Mouse (Mus musculus): ENCODE results near the gene Fos. TPM values are rescaled to one million over a fixed set of nuclear protein-coding genes. Genes with fewer than 3 reads are reported as not detected.
A peak's percentile ranks its signal among the peaks of the same experiment; 100 is the strongest.

Gene Fos
- total RNA-seq (2014; rRNA removed) (0.67 and 1.2 TPM in 2 replicates), polyA plus RNA-seq (2012; rRNA removed) (0.49 and 0.65 TPM in 2 replicates)

DNA sequence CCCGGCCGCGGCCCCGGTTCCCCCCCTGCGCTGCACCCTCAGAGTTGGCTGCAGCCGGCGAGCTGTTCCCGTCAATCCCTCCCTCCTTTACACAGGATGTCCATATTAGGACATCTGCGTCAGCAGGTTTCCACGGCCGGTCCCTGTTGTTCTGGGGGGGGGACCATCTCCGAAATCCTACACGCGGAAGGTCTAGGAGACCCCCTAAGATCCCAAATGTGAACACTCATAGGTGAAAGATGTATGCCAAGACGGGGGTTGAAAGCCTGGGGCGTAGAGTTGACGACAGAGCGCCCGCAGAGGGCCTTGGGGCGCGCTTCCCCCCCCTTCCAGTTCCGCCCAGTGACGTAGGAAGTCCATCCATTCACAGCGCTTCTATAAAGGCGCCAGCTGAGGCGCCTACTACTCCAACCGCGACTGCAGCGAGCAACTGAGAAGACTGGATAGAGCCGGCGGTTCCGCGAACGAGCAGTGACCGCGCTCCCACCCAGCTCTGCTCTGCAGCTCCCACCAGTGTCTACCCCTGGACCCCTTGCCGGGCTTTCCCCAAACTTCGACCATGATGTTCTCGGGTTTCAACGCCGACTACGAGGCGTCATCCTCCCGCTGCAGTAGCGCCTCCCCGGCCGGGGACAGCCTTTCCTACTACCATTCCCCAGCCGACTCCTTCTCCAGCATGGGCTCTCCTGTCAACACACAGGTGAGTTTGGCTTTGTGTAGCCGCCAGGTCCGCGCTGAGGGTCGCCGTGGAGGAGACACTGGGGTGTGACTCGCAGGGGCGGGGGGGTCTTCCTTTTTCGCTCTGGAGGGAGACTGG, at the start of gene Fos:
Fos (plus strand) TSS at position 410 of the 817 bp plus-strand sequence.
- no peaks in the 10 kb centered on the region for H3K36me3 ChIP-seq (ENCODE audit: control insufficient read depth, insufficient read depth, low read length)
- peak within 1 kb of the TSS; percentile 82 for H3K27ac ChIP-seq (replicated peaks; ENCODE audit: insufficient read depth, low read depth, low read length)
- 1% methylated on average over 56 of the region's 56 CpGs for WGBS
- peak; percentile 98 for TF ChIP-seq POLR2A (IDR thresholded peaks at IDR 0.05; ENCODE audit: extremely low read depth, insufficient read depth, low read length)
- no peak for TF ChIP-seq CTCF (IDR thresholded peaks at IDR 0.05; ENCODE audit: low read depth, low read length)
- H3K79me2 ChIP-seq (ENCODE audit: control insufficient read depth, insufficient read depth, low read length), result no peaks in the 10 kb centered on the region
- H3K27me3 ChIP-seq (ENCODE audit: control insufficient read depth, insufficient read depth, low read length), result no peaks in the 10 kb centered on the region
- peak within 1 kb of the TSS; percentile 76 for H3K9ac ChIP-seq (ENCODE audit: low read depth, low read length)
- DNase-seq (ENCODE audit: extremely low read depth, low read depth, low spot score), result peak; percentile 85
- H3K4me1 ChIP-seq (ENCODE audit: control insufficient read depth, insufficient read depth, low read length), result peaks cover 10% of the 10 kb centered on the region
- H3K4me3 ChIP-seq (ENCODE audit: insufficient read depth, low read depth, low read length), result peak within 1 kb of the TSS; percentile 66

DNA sequence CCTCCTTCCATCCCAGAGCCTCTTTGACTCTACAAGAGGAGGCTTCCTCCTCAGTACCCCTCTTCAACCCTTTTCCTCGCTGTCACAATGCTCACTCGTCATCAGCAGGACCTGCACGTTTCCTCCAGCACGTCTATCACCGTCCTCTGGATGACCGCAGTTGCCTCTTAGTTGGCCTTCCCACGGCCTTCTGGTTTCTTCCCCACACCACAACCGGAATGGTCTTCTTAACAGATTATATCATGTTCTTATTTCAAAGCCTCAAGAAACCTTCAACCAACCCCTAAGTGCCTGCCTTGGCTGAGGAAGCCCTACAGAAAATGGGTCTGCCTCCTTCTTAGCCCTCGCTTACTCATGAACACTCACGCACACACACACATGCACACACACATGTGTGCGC, 48.0 kb upstream of the Fos start:
- 93% methylated on average over 11 of the region's 11 CpGs for WGBS
- Histone ChIP-seq H3K36me3 (ENCODE audit: control insufficient read depth, insufficient read depth, low read length) (no peaks in the 10 kb centered on the region), H3K27ac (replicated peaks; ENCODE audit: insufficient read depth, low read depth, low read length) (no peak overlapping the region), H3K4me3 (ENCODE audit: insufficient read depth, low read depth, low read length) (no peak overlapping the region), H3K79me2 (ENCODE audit: control insufficient read depth, insufficient read depth, low read length) (no peaks in the 10 kb centered on the region), H3K4me1 (ENCODE audit: control insufficient read depth, insufficient read depth, low read length) (peaks cover 5% of the 10 kb centered on the region; the same call in 1 of the 2 replicates), H3K27me3 (ENCODE audit: control insufficient read depth, insufficient read depth, low read length) (no peaks in the 10 kb centered on the region), H3K9ac (ENCODE audit: low read depth, low read length) (no peak overlapping the region)
- TF ChIP-seq POLR2A (IDR thresholded peaks at IDR 0.05; ENCODE audit: extremely low read depth, insufficient read depth, low read length) (no peak), CTCF (IDR thresholded peaks at IDR 0.05; ENCODE audit: low read depth, low read length) (no peak)
- no peak for DNase-seq (ENCODE audit: extremely low read depth, low read depth, low spot score)

DNA sequence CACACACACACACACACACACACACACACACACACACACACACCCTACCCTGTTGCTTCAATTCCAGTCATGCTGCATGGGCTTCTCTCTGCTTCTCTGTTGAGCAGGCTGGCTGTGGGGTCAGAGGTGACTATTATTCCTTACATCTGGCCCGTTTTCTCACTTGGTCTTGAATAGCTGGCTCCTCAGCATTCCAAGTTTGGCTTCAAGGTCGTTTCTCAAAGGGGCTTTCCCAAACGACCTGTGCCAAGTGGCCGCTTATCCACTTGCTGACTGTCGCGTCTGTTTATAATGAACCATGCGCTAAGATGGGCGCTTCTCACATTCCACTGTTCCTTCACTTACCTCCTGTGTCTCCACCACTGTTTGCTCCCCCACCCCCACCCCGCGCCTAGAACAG, 47.6 kb upstream of the Fos start:
- no peak overlapping the region for H3K27ac ChIP-seq (replicated peaks; ENCODE audit: insufficient read depth, low read depth, low read length)
- DNase-seq (ENCODE audit: extremely low read depth, low read depth, low spot score), result no peak
- no peak overlapping the region for H3K9ac ChIP-seq (ENCODE audit: low read depth, low read length)
- 58% methylated on average over 10 of the region's 10 CpGs for WGBS
- H3K4me1 ChIP-seq (ENCODE audit: control insufficient read depth, insufficient read depth, low read length), result peaks cover 5% of the 10 kb centered on the region; the same call in 1 of the 2 replicates
- no peaks in the 10 kb centered on the region for H3K27me3 ChIP-seq (ENCODE audit: control insufficient read depth, insufficient read depth, low read length)
- H3K4me3 ChIP-seq (ENCODE audit: insufficient read depth, low read depth, low read length), result no peak overlapping the region
- TF ChIP-seq POLR2A (IDR thresholded peaks at IDR 0.05; ENCODE audit: extremely low read depth, insufficient read depth, low read length), result no peak
- TF ChIP-seq CTCF (IDR thresholded peaks at IDR 0.05; ENCODE audit: low read depth, low read length), result no peak
- no peaks in the 10 kb centered on the region for H3K79me2 ChIP-seq (ENCODE audit: control insufficient read depth, insufficient read depth, low read length)
- H3K36me3 ChIP-seq (ENCODE audit: control insufficient read depth, insufficient read depth, low read length), result no peaks in the 10 kb centered on the region

DNA sequence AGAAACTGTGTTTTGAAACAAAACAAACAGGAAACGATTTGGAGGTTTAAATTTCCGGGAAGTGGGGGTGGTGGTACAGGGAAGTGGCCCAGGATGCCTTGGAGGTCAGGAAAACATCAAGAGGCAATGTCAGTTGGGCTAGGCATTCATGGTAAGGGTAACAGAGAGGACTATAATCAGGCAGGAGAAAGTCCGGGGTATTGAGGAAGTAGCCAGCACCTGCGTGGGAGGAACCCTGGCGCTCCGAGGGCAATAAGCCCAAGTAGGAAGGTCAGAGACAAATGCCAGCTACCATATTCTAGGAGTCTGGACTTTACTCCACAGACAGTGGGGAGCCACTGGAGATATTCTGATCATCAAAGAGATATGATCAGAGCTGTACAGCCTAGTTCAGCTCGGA, 45.9 kb upstream of the Fos start:
- H3K9ac ChIP-seq (ENCODE audit: low read depth, low read length), result no peak overlapping the region
- H3K36me3 ChIP-seq (ENCODE audit: control insufficient read depth, insufficient read depth, low read length), result no peaks in the 10 kb centered on the region
- no peaks in the 10 kb centered on the region for H3K79me2 ChIP-seq (ENCODE audit: control insufficient read depth, insufficient read depth, low read length)
- peaks cover 2% of the 10 kb centered on the region; the same call in 1 of the 2 replicates for H3K4me1 ChIP-seq (ENCODE audit: control insufficient read depth, insufficient read depth, low read length)
- H3K27me3 ChIP-seq (ENCODE audit: control insufficient read depth, insufficient read depth, low read length), result no peaks in the 10 kb centered on the region
- no peak for TF ChIP-seq POLR2A (IDR thresholded peaks at IDR 0.05; ENCODE audit: extremely low read depth, insufficient read depth, low read length)
- TF ChIP-seq CTCF (IDR thresholded peaks at IDR 0.05; ENCODE audit: low read depth, low read length), result no peak
- no peak for DNase-seq (ENCODE audit: extremely low read depth, low read depth, low spot score)
- 65% methylated on average over 7 of the region's 7 CpGs for WGBS
- no peak overlapping the region for H3K4me3 ChIP-seq (ENCODE audit: insufficient read depth, low read depth, low read length)
- no peak overlapping the region for H3K27ac ChIP-seq (replicated peaks; ENCODE audit: insufficient read depth, low read depth, low read length)

DNA sequence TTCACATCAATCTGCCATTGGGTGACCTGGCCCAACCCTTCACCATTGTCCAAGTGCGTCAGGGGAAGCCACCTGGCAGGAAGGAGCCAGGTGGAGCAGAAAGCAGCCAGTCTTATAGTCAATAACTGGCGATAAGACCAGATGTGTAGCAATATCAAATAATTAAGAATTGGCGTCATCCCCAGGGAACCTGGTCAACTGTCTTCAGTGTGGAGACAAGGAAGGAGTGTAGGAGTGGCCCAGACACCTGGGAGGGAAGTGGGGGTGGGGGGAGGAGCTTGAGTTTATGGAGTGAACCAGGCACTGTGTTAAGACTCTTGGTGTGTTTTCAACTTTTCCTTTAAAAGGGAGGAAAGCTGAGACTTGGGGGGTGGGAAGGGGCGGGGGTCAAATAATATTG, 43.7 kb upstream of the Fos start:
- Histone ChIP-seq H3K4me3 (ENCODE audit: insufficient read depth, low read depth, low read length) (no peak overlapping the region), H3K9ac (ENCODE audit: low read depth, low read length) (no peak overlapping the region), H3K36me3 (ENCODE audit: control insufficient read depth, insufficient read depth, low read length) (no peaks in the 10 kb centered on the region), H3K27ac (replicated peaks; ENCODE audit: insufficient read depth, low read depth, low read length) (no peak overlapping the region), H3K27me3 (ENCODE audit: control insufficient read depth, insufficient read depth, low read length) (no peaks in the 10 kb centered on the region), H3K79me2 (ENCODE audit: control insufficient read depth, insufficient read depth, low read length) (no peaks in the 10 kb centered on the region), H3K4me1 (ENCODE audit: control insufficient read depth, insufficient read depth, low read length) (peaks cover 2% of the 10 kb centered on the region; the same call in 1 of the 2 replicates)
- WGBS, result 39% methylated on average over 4 of the region's 4 CpGs
- peak; percentile 20 for DNase-seq (ENCODE audit: extremely low read depth, low read depth, low spot score)
- TF ChIP-seq POLR2A (IDR thresholded peaks at IDR 0.05; ENCODE audit: extremely low read depth, insufficient read depth, low read length) (no peak), CTCF (IDR thresholded peaks at IDR 0.05; ENCODE audit: low read depth, low read length) (no peak)

DNA sequence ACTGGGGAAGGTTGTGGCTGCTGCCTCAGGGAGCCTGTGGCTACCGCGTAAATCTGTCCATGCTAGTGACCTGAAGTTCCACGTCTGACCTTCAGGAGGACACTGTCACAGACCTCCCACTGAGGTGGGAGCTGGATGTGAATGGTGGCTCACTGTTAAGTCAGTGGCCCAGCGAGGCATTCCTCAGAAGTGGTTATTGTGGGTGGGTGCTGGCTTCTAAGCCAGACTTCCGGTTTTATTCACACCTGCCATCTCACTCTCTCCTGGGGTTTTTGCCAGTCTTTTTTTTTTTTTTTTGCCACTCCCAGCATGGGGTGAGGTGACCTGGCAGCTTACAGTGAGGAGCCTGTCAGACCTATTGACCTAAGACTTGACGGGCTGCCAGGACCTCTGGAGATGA, 43.3 kb upstream of the Fos start:
- H3K4me3 ChIP-seq (ENCODE audit: insufficient read depth, low read depth, low read length), result no peak overlapping the region
- WGBS, result 35% methylated on average over 6 of the region's 6 CpGs
- H3K4me1 ChIP-seq (ENCODE audit: control insufficient read depth, insufficient read depth, low read length), result peaks cover 2% of the 10 kb centered on the region; the same call in 1 of the 2 replicates
- no peaks in the 10 kb centered on the region for H3K27me3 ChIP-seq (ENCODE audit: control insufficient read depth, insufficient read depth, low read length)
- peak; percentile 37; the same call in 1 of the 2 replicates for TF ChIP-seq CTCF (IDR thresholded peaks at IDR 0.05; ENCODE audit: low read depth, low read length)
- no peak for TF ChIP-seq POLR2A (IDR thresholded peaks at IDR 0.05; ENCODE audit: extremely low read depth, insufficient read depth, low read length)
- no peak overlapping the region for H3K27ac ChIP-seq (replicated peaks; ENCODE audit: insufficient read depth, low read depth, low read length)
- H3K79me2 ChIP-seq (ENCODE audit: control insufficient read depth, insufficient read depth, low read length), result no peaks in the 10 kb centered on the region
- H3K9ac ChIP-seq (ENCODE audit: low read depth, low read length), result no peak overlapping the region
- no peaks in the 10 kb centered on the region for H3K36me3 ChIP-seq (ENCODE audit: control insufficient read depth, insufficient read depth, low read length)
- DNase-seq (ENCODE audit: extremely low read depth, low read depth, low spot score), result peak; percentile 45
